Mouse (Mus musculus) macrophage (primary cell): Measurements from ENCODE around the gene Chst12. TPM values are rescaled to one million over a fixed set of nuclear protein-coding genes. Genes with fewer than 3 reads are reported as not detected.
A peak's percentile ranks its signal among the peaks of the same experiment; 100 is the strongest.
"Not testable (repeated sequence)": the region's sequence is repeated elsewhere in the genome, so short reads cannot be mapped to it uniquely, and the experiment has no call there.

ENCODE experiments used
- H3K27ac ChIP-seq: fragments of 350-480 bp; formaldehyde crosslinking; 2 replicates; pipeline ENCODE4 v1.9.0; 2021
- H3K36me3 ChIP-seq: fragments of 350-480 bp; formaldehyde crosslinking; 2 replicates; pipeline ENCODE4 v1.9.0; 2021; ENCODE audit errors: inconsistent target
- H3K4me3 ChIP-seq: fragments of 350-480 bp; formaldehyde crosslinking; 2 replicates; pipeline ENCODE4 v1.9.0; 2021; ENCODE audit errors: inconsistent target
- H3K79me2 ChIP-seq: fragments of 350-480 bp; formaldehyde crosslinking; 2 replicates; pipeline ENCODE4 v1.9.0; 2021; ENCODE audit errors: inconsistent target
- WGBS: methylation state at CpG from one replicate; pipeline ENCODE4 v1.1.7; 2026; ENCODE audit warnings: inconsistent platforms; ENCODE audit not compliant: missing documents; 5-methylcytosine and 5-hydroxymethylcytosine counted together
- polyA plus RNA-seq: library from polyadenylated mRNA; stranded (reverse); fragments of 250-400 nt; gene quantifications from 3 replicates; pipeline ENCODE4 v1.2.4, GENCODE M21; 2018; ENCODE audit warnings: inconsistent platforms
- total RNA-seq, 78 experiments: library from RNA; depleted of rRNA; stranded (reverse); fragments of 250-400 nt; gene quantifications; 1 replicate in 9 of 78; 2 replicates in 24 of 78; 3 replicates in 43 of 78; 4 replicates in 2 of 78; pipeline ENCODE4 v1.2.4; 2018; ENCODE audit warnings: inconsistent platforms in 56 of 78

Gene Chst12
- total RNA-seq (2018; cell fraction: chromatin; rRNA removed), result 10 to 100 TPM in 4 of 26 experiments, 1 to 10 TPM in 19, under 1 TPM in 3; 0.80 to 13.9 (median 2.9) TPM
- total RNA-seq (2018; cell fraction: cytosol; rRNA removed), result 10 to 100 TPM; 19.1 to 54.3 (median 38.6) TPM
- total RNA-seq (2018; cell fraction: nucleus; rRNA removed), result 10 to 100 TPM in 24 of 26 experiments, 1 to 10 TPM in 2; 3.1 to 38.2 (median 20.4) TPM
- 34.3 to 56.4 TPM (median 38.4 TPM) in 3 replicates for polyA plus RNA-seq

- WGBS, result 1% methylated on average over 38 of the region's 38 CpGs
- H3K27ac ChIP-seq, result peak within 1 kb of the TSS; percentile 82
- H3K4me3 ChIP-seq, result peak within 1 kb of the TSS; percentile 94
- H3K79me2 ChIP-seq, result peaks cover 49% of the 10 kb centered on the region
- H3K36me3 ChIP-seq, result no peaks in the 10 kb centered on the region
These were observed at the start of gene Chst12 for GRCm38 (mm10) chr5:140505208-140505780. Gene Chst12, plus strand, starts transcription at chr5:140505550.

GRCm38 (mm10) chr5:140461476-140461875 lies 43.9 kb upstream of the Chst12 start:
- Histone ChIP-seq H3K79me2 (no peaks in the 10 kb centered on the region), H3K4me3 (no peak overlapping the region), H3K36me3 (no peaks in the 10 kb centered on the region), H3K27ac (no peak overlapping the region)
- 92% methylated on average over 3 of the region's 3 CpGs for WGBS

- 82% methylated on average over 2 of the region's 2 CpGs for WGBS
- H3K4me3 ChIP-seq, H3K36me3 ChIP-seq, H3K27ac ChIP-seq, H3K79me2 ChIP-seq: not testable (repeated sequence)
These were observed 42.2 kb upstream of the Chst12 start for GRCm38 (mm10) chr5:140463151-140463550.

- 88% methylated on average over 2 of the region's 2 CpGs for WGBS
- Histone ChIP-seq H3K27ac (no peak overlapping the region), H3K4me3 (no peak overlapping the region), H3K36me3 (no peaks in the 10 kb centered on the region), H3K79me2 (no peaks in the 10 kb centered on the region)
These were observed 40.4 kb upstream of the Chst12 start for GRCm38 (mm10) chr5:140464943-140465342.

- no peaks in the 10 kb centered on the region for H3K79me2 ChIP-seq
- H3K36me3 ChIP-seq, result no peaks in the 10 kb centered on the region
- H3K4me3 ChIP-seq, result no peak overlapping the region
- 88% methylated on average over 3 of the region's 3 CpGs for WGBS
- no peak overlapping the region for H3K27ac ChIP-seq
These were observed 33.0 kb upstream of the Chst12 start for GRCm38 (mm10) chr5:140472336-140472735.

- WGBS, result 88% methylated on average over 4 of the region's 4 CpGs
- H3K27ac ChIP-seq, result no peak overlapping the region
- no peaks in the 10 kb centered on the region for H3K79me2 ChIP-seq
- no peak overlapping the region for H3K4me3 ChIP-seq
- H3K36me3 ChIP-seq, result no peaks in the 10 kb centered on the region
These were observed 23.9 kb upstream of the Chst12 start for GRCm38 (mm10) chr5:140481458-140481857.

- no peak overlapping the region for H3K27ac ChIP-seq
- no peaks in the 10 kb centered on the region for H3K36me3 ChIP-seq
- H3K4me3 ChIP-seq, result no peak overlapping the region
- WGBS, result 92% methylated on average over 6 of the region's 6 CpGs
- H3K79me2 ChIP-seq, result no peaks in the 10 kb centered on the region
These were observed 14.2 kb upstream of the Chst12 start for GRCm38 (mm10) chr5:140491142-140491541.

GRCm38 (mm10) chr5:140492684-140493233 lies 12.6 kb upstream of the Chst12 start:
- no peaks in the 10 kb centered on the region for H3K79me2 ChIP-seq
- no peak overlapping the region for H3K4me3 ChIP-seq
- H3K27ac ChIP-seq, result no peak overlapping the region
- WGBS, result 88% methylated on average over 11 of the region's 11 CpGs
- H3K36me3 ChIP-seq, result no peaks in the 10 kb centered on the region

- WGBS, result 48% methylated on average over 6 of the region's 6 CpGs
- Histone ChIP-seq H3K4me3 (no peak overlapping the region), H3K36me3 (no peaks in the 10 kb centered on the region), H3K27ac (no peak overlapping the region), H3K79me2 (no peaks in the 10 kb centered on the region)
These were observed 7.2 kb upstream of the Chst12 start for GRCm38 (mm10) chr5:140498176-140498575.

- Histone ChIP-seq H3K79me2 (peaks cover 3% of the 10 kb centered on the region), H3K4me3 (no peak overlapping the region), H3K27ac (no peak overlapping the region), H3K36me3 (no peaks in the 10 kb centered on the region)
- 62% methylated on average over 6 of the region's 6 CpGs for WGBS
These were observed 4.6 kb upstream of the Chst12 start for GRCm38 (mm10) chr5:140500736-140501135.

- peaks cover 18% of the 10 kb centered on the region for H3K79me2 ChIP-seq
- peak overlapping the region; percentile 9; the same call in 1 of the 2 replicates for H3K4me3 ChIP-seq
- WGBS, result 8% methylated on average over 13 of the region's 14 CpGs
- no peaks in the 10 kb centered on the region for H3K36me3 ChIP-seq
- peak overlapping the region; percentile 59 for H3K27ac ChIP-seq
These were observed 3.1 kb upstream of the Chst12 start for GRCm38 (mm10) chr5:140501982-140502836.

- peak overlapping the region; percentile 59 for H3K27ac ChIP-seq
- peak overlapping the region; percentile 9; the same call in 1 of the 2 replicates for H3K4me3 ChIP-seq
- H3K79me2 ChIP-seq, result peaks cover 25% of the 10 kb centered on the region
- 2% methylated on average over 10 of the region's 12 CpGs for WGBS
- not testable (repeated sequence) for H3K36me3 ChIP-seq
These were observed 2.4 kb upstream of the Chst12 start for GRCm38 (mm10) chr5:140502925-140503324.

GRCm38 (mm10) chr5:140506096-140506794 lies 895 bp downstream of the Chst12 start:
- no peaks in the 10 kb centered on the region for H3K36me3 ChIP-seq
- peak overlapping the region; percentile 82 for H3K27ac ChIP-seq
- peaks cover 58% of the 10 kb centered on the region for H3K79me2 ChIP-seq
- 2% methylated on average over 22 of the region's 22 CpGs for WGBS
- peak overlapping the region; percentile 94 for H3K4me3 ChIP-seq

- 24% methylated on average over 14 of the region's 14 CpGs for WGBS
- H3K79me2 ChIP-seq, result peaks cover 72% of the 10 kb centered on the region
- H3K36me3 ChIP-seq, result no peaks in the 10 kb centered on the region
- H3K27ac ChIP-seq, result peak overlapping the region; percentile 82
- H3K4me3 ChIP-seq, result peak overlapping the region; percentile 94
These were observed 2.3 kb downstream of the Chst12 start for GRCm38 (mm10) chr5:140507466-140508208.
